Mouse (Mus musculus): Measurements from ENCODE around the gene Tbc1d12. TPM values are rescaled to one million over a fixed set of nuclear protein-coding genes. Genes with fewer than 3 reads are reported as not detected.

The Tbc1d12 gene
- total RNA-seq (2014; rRNA removed) (28.8 and 39.4 TPM in 2 replicates), polyA plus RNA-seq (2015; fragmentation: Nextera tagmentation; extraction: Ambion mirVana) (5.3 and 6.2 TPM in 2 replicates)

- WGBS: under 1% methylated on average over 42 of the region's 101 CpGs
- ATAC-seq (ENCODE audit: low FRiP score): peak; percentile 92
Measured at GRCm38 (mm10) chr19:38836438-38837170, at the start of gene Tbc1d12. Tbc1d12 (plus strand) TSS chr19:38836579.

DNA sequence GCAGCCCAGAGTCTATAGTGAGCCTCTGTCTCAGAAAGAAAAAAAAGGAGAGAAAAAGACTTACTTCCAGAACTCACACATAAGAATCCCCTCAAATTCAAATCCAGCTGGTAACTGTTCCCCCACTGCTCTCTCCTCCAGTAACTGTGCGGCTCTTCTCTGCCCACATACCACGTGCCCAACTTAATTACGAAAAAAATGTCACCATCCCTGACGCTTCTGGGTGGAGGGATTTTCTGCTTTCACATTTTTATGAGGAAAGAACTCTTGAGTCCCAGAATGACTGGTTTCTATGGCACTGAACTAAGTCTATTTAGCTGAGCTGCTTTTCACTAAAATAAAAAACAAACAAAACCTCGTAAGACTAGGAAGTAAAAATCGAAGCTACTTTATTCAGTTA, 48.6 kb upstream of the Tbc1d12 start:
- H3K4me1 ChIP-seq (ENCODE audit: insufficient read depth, low read length): no peaks in the 10 kb centered on the region
- H3K4me3 ChIP-seq (ENCODE audit: low read depth, low read length): no peak overlapping the region
- ATAC-seq (ENCODE audit: low FRiP score) (no peak), DNase-seq (ENCODE audit: low spot score) (no peak)
- H3K9ac ChIP-seq (replicated peaks; ENCODE audit: low read length, poor library complexity, severe bottlenecking): no peak overlapping the region
- H3K27ac ChIP-seq (ENCODE audit: low read depth, low read length): no peak overlapping the region
- H3K9me3 ChIP-seq (ENCODE audit: low read length): no peaks in the 10 kb centered on the region
- 91% methylated on average over 6 of the region's 6 CpGs for WGBS
- H3K36me3 ChIP-seq (ENCODE audit: insufficient read depth, low read length): peaks cover 21% of the 10 kb centered on the region
- no peaks in the 10 kb centered on the region for H3K27me3 ChIP-seq (ENCODE audit: insufficient read depth, low read length)
- no peak overlapping the region for H3K4me2 ChIP-seq (ENCODE audit: low read depth, low read length, poor library complexity, severe bottlenecking)
- TF ChIP-seq CTCF (IDR thresholded peaks at IDR 0.05): no peak

More at GRCm38 (mm10) chr19:38836438-38837170, at the start of gene Tbc1d12:
- Histone ChIP-seq H3K36me3 (ENCODE audit: insufficient read depth, low read length) (no peaks in the 10 kb centered on the region), H3K4me3 (ENCODE audit: low read depth, low read length) (peak within 1 kb of the TSS; percentile 94), H3K27ac (ENCODE audit: low read depth, low read length) (peak within 1 kb of the TSS; percentile 90), H3K9me3 (ENCODE audit: low read length) (no peaks in the 10 kb centered on the region), H3K27me3 (ENCODE audit: insufficient read depth, low read length) (no peaks in the 10 kb centered on the region), H3K4me2 (ENCODE audit: low read depth, low read length, poor library complexity, severe bottlenecking) (peak within 1 kb of the TSS; percentile 54), H3K9ac (replicated peaks; ENCODE audit: low read length, poor library complexity, severe bottlenecking) (peak within 1 kb of the TSS; percentile 92), H3K4me1 (ENCODE audit: insufficient read depth, low read length) (0 out of 2 replicates have a peak, but pooled peaks cover 12% of the 10 kb centered on the region)
- DNase-seq (ENCODE audit: low spot score): peak; percentile 93
- TF ChIP-seq CTCF (IDR thresholded peaks at IDR 0.05): no peak

- no peak for ATAC-seq (ENCODE audit: low FRiP score)
- 95% methylated on average over 7 of the region's 7 CpGs for WGBS
Measured at GRCm38 (mm10) chr19:38793563-38794045, 42.8 kb upstream of the Tbc1d12 start.

DNA sequence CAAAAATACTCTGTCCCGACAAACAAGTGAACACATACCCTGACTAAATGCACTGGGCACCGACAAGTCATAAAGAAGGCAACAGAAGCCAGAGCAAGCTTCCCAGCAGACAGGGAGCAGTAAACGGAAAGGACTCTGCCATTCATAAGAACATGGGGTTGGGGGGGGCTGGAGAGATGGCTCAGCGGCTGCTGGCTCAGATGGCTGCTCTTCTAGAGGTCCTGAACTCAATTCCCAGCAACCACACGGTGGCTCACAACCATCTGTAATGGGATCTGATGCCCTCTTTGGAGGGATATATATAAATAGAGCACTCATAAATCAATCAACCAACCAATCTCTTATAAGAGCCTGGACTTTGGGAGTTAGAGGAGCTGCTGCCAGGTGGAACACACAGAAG, 39.8 kb upstream of the Tbc1d12 start:
- Histone ChIP-seq H3K9ac (replicated peaks; ENCODE audit: low read length, poor library complexity, severe bottlenecking) (no peak overlapping the region), H3K4me2 (ENCODE audit: low read depth, low read length, poor library complexity, severe bottlenecking) (no peak overlapping the region), H3K36me3 (ENCODE audit: insufficient read depth, low read length) (peaks cover 63% of the 10 kb centered on the region), H3K4me1 (ENCODE audit: insufficient read depth, low read length) (no peaks in the 10 kb centered on the region), H3K27me3 (ENCODE audit: insufficient read depth, low read length) (no peaks in the 10 kb centered on the region), H3K9me3 (ENCODE audit: low read length) (no peaks in the 10 kb centered on the region), H3K27ac (ENCODE audit: low read depth, low read length) (no peak overlapping the region), H3K4me3 (ENCODE audit: low read depth, low read length) (no peak overlapping the region)
- TF ChIP-seq CTCF (IDR thresholded peaks at IDR 0.05): no peak
- DNase-seq (ENCODE audit: low spot score) (no peak), ATAC-seq (ENCODE audit: low FRiP score) (no peak)
- WGBS: 86% methylated on average over 5 of the region's 5 CpGs

More at GRCm38 (mm10) chr19:38793563-38794045, 42.8 kb upstream of the Tbc1d12 start:
- no peak for TF ChIP-seq CTCF (IDR thresholded peaks at IDR 0.05)
- H3K4me3 ChIP-seq (ENCODE audit: low read depth, low read length): no peak overlapping the region
- H3K4me2 ChIP-seq (ENCODE audit: low read depth, low read length, poor library complexity, severe bottlenecking): no peak overlapping the region
- no peaks in the 10 kb centered on the region for H3K4me1 ChIP-seq (ENCODE audit: insufficient read depth, low read length)
- H3K9me3 ChIP-seq (ENCODE audit: low read length): no peaks in the 10 kb centered on the region
- no peak for DNase-seq (ENCODE audit: low spot score)
- peaks cover 68% of the 10 kb centered on the region for H3K36me3 ChIP-seq (ENCODE audit: insufficient read depth, low read length)
- no peaks in the 10 kb centered on the region for H3K27me3 ChIP-seq (ENCODE audit: insufficient read depth, low read length)
- no peak overlapping the region for H3K9ac ChIP-seq (replicated peaks; ENCODE audit: low read length, poor library complexity, severe bottlenecking)
- no peak overlapping the region for H3K27ac ChIP-seq (ENCODE audit: low read depth, low read length)

DNA sequence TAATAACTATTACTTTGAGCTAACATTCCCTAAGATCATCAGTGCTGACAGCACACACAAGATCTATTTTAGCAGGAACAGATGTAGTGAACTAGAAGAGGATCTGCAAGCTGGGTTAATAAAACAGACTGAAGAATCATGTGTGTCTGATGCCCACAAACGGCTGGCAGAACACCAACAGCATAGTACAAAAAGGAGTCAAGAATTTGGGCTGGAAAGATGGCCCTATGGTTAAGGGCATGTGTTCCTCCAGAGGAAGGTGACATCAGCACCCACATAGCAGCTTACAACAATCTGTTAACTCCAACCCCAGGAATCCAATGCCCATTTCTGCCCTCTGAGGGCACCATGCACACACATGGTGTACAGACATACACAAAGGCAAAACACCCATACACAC, 38.1 kb upstream of the Tbc1d12 start:
- no peak overlapping the region for H3K4me3 ChIP-seq (ENCODE audit: low read depth, low read length)
- H3K4me2 ChIP-seq (ENCODE audit: low read depth, low read length, poor library complexity, severe bottlenecking): no peak overlapping the region
- H3K9me3 ChIP-seq (ENCODE audit: low read length): no peaks in the 10 kb centered on the region
- TF ChIP-seq CTCF (IDR thresholded peaks at IDR 0.05): no peak
- H3K36me3 ChIP-seq (ENCODE audit: insufficient read depth, low read length): peaks cover 58% of the 10 kb centered on the region
- H3K27ac ChIP-seq (ENCODE audit: low read depth, low read length): no peak overlapping the region
- 96% methylated on average over 1 of the region's 1 CpGs for WGBS
- H3K4me1 ChIP-seq (ENCODE audit: insufficient read depth, low read length): no peaks in the 10 kb centered on the region
- DNase-seq (ENCODE audit: low spot score) (no peak), ATAC-seq (ENCODE audit: low FRiP score) (no peak)
- H3K27me3 ChIP-seq (ENCODE audit: insufficient read depth, low read length): no peaks in the 10 kb centered on the region
- no peak overlapping the region for H3K9ac ChIP-seq (replicated peaks; ENCODE audit: low read length, poor library complexity, severe bottlenecking)

- ATAC-seq (ENCODE audit: low FRiP score): no peak
- no peak overlapping the region for H3K4me2 ChIP-seq (ENCODE audit: low read depth, low read length, poor library complexity, severe bottlenecking)
- no peaks in the 10 kb centered on the region for H3K4me1 ChIP-seq (ENCODE audit: insufficient read depth, low read length)
- H3K9me3 ChIP-seq (ENCODE audit: low read length): no peaks in the 10 kb centered on the region
- H3K9ac ChIP-seq (replicated peaks; ENCODE audit: low read length, poor library complexity, severe bottlenecking): no peak overlapping the region
- peaks cover 59% of the 10 kb centered on the region for H3K36me3 ChIP-seq (ENCODE audit: insufficient read depth, low read length)
- peak; percentile 33 for DNase-seq (ENCODE audit: low spot score)
- no peaks in the 10 kb centered on the region for H3K27me3 ChIP-seq (ENCODE audit: insufficient read depth, low read length)
- H3K4me3 ChIP-seq (ENCODE audit: low read depth, low read length): no peak overlapping the region
- no peak for TF ChIP-seq CTCF (IDR thresholded peaks at IDR 0.05)
- H3K27ac ChIP-seq (ENCODE audit: low read depth, low read length): no peak overlapping the region
- WGBS: 80% methylated on average over 6 of the region's 6 CpGs
Measured at GRCm38 (mm10) chr19:38798801-38799200, 37.6 kb upstream of the Tbc1d12 start.
